Mouse (Mus musculus): ENCODE data around the gene 3110082I17Rik. TPM values are rescaled to one million over a fixed set of nuclear protein-coding genes. Genes with fewer than 3 reads are reported as not detected.
A peak's percentile ranks its signal among the peaks of the same experiment; 100 is the strongest.

The 3110082I17Rik gene
- total and polyA plus RNA-seq, 2 experiments: 1.6 to 7.4 TPM

- Histone ChIP-seq H3K27ac (replicated peaks; ENCODE audit: insufficient read depth, low read depth, low read length) (peak overlapping the region; percentile 87), H3K4me3 (ENCODE audit: insufficient read depth, low read depth, low read length) (peak overlapping the region; percentile 87), H3K9ac (ENCODE audit: low read depth, low read length) (peak overlapping the region; percentile 94), H3K27me3 (ENCODE audit: control insufficient read depth, insufficient read depth, low read length) (no peaks in the 10 kb centered on the region), H3K79me2 (ENCODE audit: control insufficient read depth, insufficient read depth, low read length) (peaks cover 9% of the 10 kb centered on the region; the same call in 1 of the 2 replicates), H3K4me1 (ENCODE audit: control insufficient read depth, insufficient read depth, low read length) (peaks cover 17% of the 10 kb centered on the region), H3K36me3 (ENCODE audit: control insufficient read depth, insufficient read depth, low read length) (peaks cover 9% of the 10 kb centered on the region; the same call in 1 of the 2 replicates)
- TF ChIP-seq POLR2A (IDR thresholded peaks at IDR 0.05; ENCODE audit: extremely low read depth, insufficient read depth, low read length): peak; percentile 78
- TF ChIP-seq CTCF (IDR thresholded peaks at IDR 0.05; ENCODE audit: low read depth, low read length): no peak
- DNase-seq (ENCODE audit: extremely low read depth, low read depth, low spot score): peak; percentile 87
- WGBS: under 1% methylated on average over 33 of the region's 33 CpGs
These were observed 115.5 kb downstream of the 3110082I17Rik start for GRCm38 (mm10) chr5:139344687-139345363.

GRCm38 (mm10) chr5:139344021-139344686 lies 116.2 kb downstream of the 3110082I17Rik start:
- TF ChIP-seq CTCF (IDR thresholded peaks at IDR 0.05; ENCODE audit: low read depth, low read length) (peak; percentile 94), POLR2A (IDR thresholded peaks at IDR 0.05; ENCODE audit: extremely low read depth, insufficient read depth, low read length) (no peak)
- peak overlapping the region; percentile 94 for H3K9ac ChIP-seq (ENCODE audit: low read depth, low read length)
- H3K4me3 ChIP-seq (ENCODE audit: insufficient read depth, low read depth, low read length): peak overlapping the region; percentile 87
- peak overlapping the region; percentile 87 for H3K27ac ChIP-seq (replicated peaks; ENCODE audit: insufficient read depth, low read depth, low read length)
- WGBS: 4% methylated on average over 12 of the region's 12 CpGs
- H3K4me1 ChIP-seq (ENCODE audit: control insufficient read depth, insufficient read depth, low read length): peaks cover 17% of the 10 kb centered on the region
- peaks cover 9% of the 10 kb centered on the region; the same call in 1 of the 2 replicates for H3K36me3 ChIP-seq (ENCODE audit: control insufficient read depth, insufficient read depth, low read length)
- peak; percentile 85 for DNase-seq (ENCODE audit: extremely low read depth, low read depth, low spot score)
- no peaks in the 10 kb centered on the region for H3K27me3 ChIP-seq (ENCODE audit: control insufficient read depth, insufficient read depth, low read length)
- peaks cover 9% of the 10 kb centered on the region; the same call in 1 of the 2 replicates for H3K79me2 ChIP-seq (ENCODE audit: control insufficient read depth, insufficient read depth, low read length)

DNA sequence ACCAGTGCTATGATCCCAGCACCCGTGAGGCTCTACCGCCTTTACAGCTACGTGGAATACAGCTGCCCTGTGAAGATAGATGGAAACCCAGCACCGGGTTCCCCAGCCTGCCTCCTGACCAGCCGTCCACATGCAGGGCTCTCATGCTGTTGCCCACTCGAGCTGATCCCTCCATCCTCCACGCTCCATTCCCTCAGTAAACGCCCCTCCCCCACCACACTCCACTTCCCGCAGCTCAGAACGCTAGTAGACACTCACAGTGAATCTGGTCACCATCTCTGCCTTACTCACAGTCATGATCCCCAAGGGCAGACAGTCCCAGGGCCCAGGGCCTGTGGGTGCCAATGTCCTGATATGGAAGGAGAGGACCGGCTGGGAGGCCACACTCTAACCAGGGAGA lies 121.4 kb downstream of the 3110082I17Rik start:
- H3K4me3 ChIP-seq (ENCODE audit: insufficient read depth, low read depth, low read length): no peak overlapping the region
- TF ChIP-seq CTCF (IDR thresholded peaks at IDR 0.05; ENCODE audit: low read depth, low read length) (no peak), POLR2A (IDR thresholded peaks at IDR 0.05; ENCODE audit: extremely low read depth, insufficient read depth, low read length) (no peak)
- peaks cover 9% of the 10 kb centered on the region; the same call in 1 of the 2 replicates for H3K36me3 ChIP-seq (ENCODE audit: control insufficient read depth, insufficient read depth, low read length)
- no peak for DNase-seq (ENCODE audit: extremely low read depth, low read depth, low spot score)
- WGBS: 89% methylated on average over 11 of the region's 11 CpGs
- no peak overlapping the region for H3K27ac ChIP-seq (replicated peaks; ENCODE audit: insufficient read depth, low read depth, low read length)
- no peak overlapping the region for H3K9ac ChIP-seq (ENCODE audit: low read depth, low read length)
- H3K79me2 ChIP-seq (ENCODE audit: control insufficient read depth, insufficient read depth, low read length): peaks cover 4% of the 10 kb centered on the region; the same call in 1 of the 2 replicates
- H3K4me1 ChIP-seq (ENCODE audit: control insufficient read depth, insufficient read depth, low read length): peaks cover 12% of the 10 kb centered on the region
- no peaks in the 10 kb centered on the region for H3K27me3 ChIP-seq (ENCODE audit: control insufficient read depth, insufficient read depth, low read length)

DNA sequence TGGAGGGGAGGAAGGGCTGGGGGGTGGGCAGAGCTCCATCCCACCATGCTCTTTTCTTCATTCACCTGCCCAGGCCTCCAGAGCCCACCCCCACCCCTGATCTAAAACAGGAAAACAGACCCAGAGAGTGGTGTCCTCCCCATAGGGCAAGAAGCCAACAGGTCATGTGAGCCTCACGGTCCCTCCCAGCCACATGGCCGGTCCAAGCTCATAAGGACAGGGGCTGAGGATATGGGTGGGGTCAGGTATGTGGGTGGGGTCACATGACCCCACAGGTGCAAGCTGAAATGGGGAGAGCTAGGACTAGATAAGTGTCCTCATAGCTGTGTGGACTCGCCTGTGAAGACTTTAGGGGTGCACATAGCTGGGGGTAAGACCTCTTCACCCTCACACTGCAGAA lies 121.9 kb downstream of the 3110082I17Rik start:
- no peak overlapping the region for H3K4me3 ChIP-seq (ENCODE audit: insufficient read depth, low read depth, low read length)
- H3K4me1 ChIP-seq (ENCODE audit: control insufficient read depth, insufficient read depth, low read length): peaks cover 12% of the 10 kb centered on the region
- H3K79me2 ChIP-seq (ENCODE audit: control insufficient read depth, insufficient read depth, low read length): peaks cover 4% of the 10 kb centered on the region; the same call in 1 of the 2 replicates
- H3K36me3 ChIP-seq (ENCODE audit: control insufficient read depth, insufficient read depth, low read length): peaks cover 9% of the 10 kb centered on the region; the same call in 1 of the 2 replicates
- H3K27ac ChIP-seq (replicated peaks; ENCODE audit: insufficient read depth, low read depth, low read length): no peak overlapping the region
- no peak for TF ChIP-seq CTCF (IDR thresholded peaks at IDR 0.05; ENCODE audit: low read depth, low read length)
- no peak for TF ChIP-seq POLR2A (IDR thresholded peaks at IDR 0.05; ENCODE audit: extremely low read depth, insufficient read depth, low read length)
- H3K9ac ChIP-seq (ENCODE audit: low read depth, low read length): no peak overlapping the region
- no peaks in the 10 kb centered on the region for H3K27me3 ChIP-seq (ENCODE audit: control insufficient read depth, insufficient read depth, low read length)
- DNase-seq (ENCODE audit: extremely low read depth, low read depth, low spot score): peak; percentile 57
- WGBS: 56% methylated on average over 3 of the region's 3 CpGs

DNA sequence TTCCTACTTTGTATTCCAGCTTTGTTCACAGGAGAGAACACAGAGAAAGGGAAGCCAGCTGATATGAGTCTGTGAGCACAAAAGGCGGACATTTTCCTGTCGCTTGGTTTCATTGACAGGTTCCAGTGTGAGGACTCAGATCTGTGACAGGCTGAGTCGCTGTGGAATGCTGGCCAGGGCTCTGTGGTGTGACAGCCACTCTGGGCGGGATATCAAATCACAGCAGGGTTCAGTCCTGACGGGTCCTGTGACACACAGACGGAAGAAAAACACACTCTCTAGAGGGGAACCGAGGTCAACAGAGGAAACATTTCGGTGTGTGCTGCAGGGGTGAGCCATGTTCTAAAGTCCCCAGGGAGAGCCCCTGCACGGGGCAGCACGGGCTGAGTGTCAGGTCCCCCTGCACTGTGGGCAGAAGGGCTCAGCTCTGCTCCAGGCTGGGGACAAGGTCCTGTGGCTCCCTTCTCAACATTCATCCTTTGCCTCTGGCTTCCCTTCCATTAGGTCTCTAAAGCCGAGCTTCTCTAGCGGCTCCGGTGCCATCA lies 122.4 kb downstream of the 3110082I17Rik start:
- H3K4me3 ChIP-seq (ENCODE audit: insufficient read depth, low read depth, low read length): no peak overlapping the region
- DNase-seq (ENCODE audit: extremely low read depth, low read depth, low spot score): peak; percentile 71
- no peaks in the 10 kb centered on the region for H3K27me3 ChIP-seq (ENCODE audit: control insufficient read depth, insufficient read depth, low read length)
- no peak overlapping the region for H3K9ac ChIP-seq (ENCODE audit: low read depth, low read length)
- H3K79me2 ChIP-seq (ENCODE audit: control insufficient read depth, insufficient read depth, low read length): peaks cover 4% of the 10 kb centered on the region; the same call in 1 of the 2 replicates
- 70% methylated on average over 13 of the region's 13 CpGs for WGBS
- TF ChIP-seq CTCF (IDR thresholded peaks at IDR 0.05; ENCODE audit: low read depth, low read length) (no peak), POLR2A (IDR thresholded peaks at IDR 0.05; ENCODE audit: extremely low read depth, insufficient read depth, low read length) (no peak)
- H3K36me3 ChIP-seq (ENCODE audit: control insufficient read depth, insufficient read depth, low read length): peaks cover 9% of the 10 kb centered on the region; the same call in 1 of the 2 replicates
- H3K4me1 ChIP-seq (ENCODE audit: control insufficient read depth, insufficient read depth, low read length): peaks cover 17% of the 10 kb centered on the region
- H3K27ac ChIP-seq (replicated peaks; ENCODE audit: insufficient read depth, low read depth, low read length): no peak overlapping the region
